Mouse (Mus musculus): Measurements from ENCODE around the gene Ndufaf1. TPM values are rescaled to one million over a fixed set of nuclear protein-coding genes. Genes with fewer than 3 reads are reported as not detected.

Gene Ndufaf1
- 47.4 and 49.6 TPM in 2 replicates for polyA plus RNA-seq (2016; fragmentation: Nextera tagmentation; extraction: Ambion mirVana)

- H3K4me3 ChIP-seq: peak within 1 kb of the TSS; percentile 77
- peak within 1 kb of the TSS; percentile 91 for H3K9ac ChIP-seq
- no peaks in the 10 kb centered on the region for H3K27me3 ChIP-seq (replicated peaks)
- 1% methylated on average over 44 of the region's 44 CpGs for WGBS (ENCODE audit: insufficient replicate concordance)
- peaks cover 28% of the 10 kb centered on the region for H3K36me3 ChIP-seq
- H3K27ac ChIP-seq: peak within 1 kb of the TSS; percentile 76
- ATAC-seq: peak; percentile 89
- no peaks in the 10 kb centered on the region for H3K9me3 ChIP-seq (replicated peaks)
- H3K4me2 ChIP-seq: peak within 1 kb of the TSS; percentile 74
- peaks cover 16% of the 10 kb centered on the region for H3K4me1 ChIP-seq
Measured at GRCm38 (mm10) chr2:119662220-119663182, at the start of gene Ndufaf1. Gene Ndufaf1, minus strand, starts transcription at chr2:119662827.

DNA sequence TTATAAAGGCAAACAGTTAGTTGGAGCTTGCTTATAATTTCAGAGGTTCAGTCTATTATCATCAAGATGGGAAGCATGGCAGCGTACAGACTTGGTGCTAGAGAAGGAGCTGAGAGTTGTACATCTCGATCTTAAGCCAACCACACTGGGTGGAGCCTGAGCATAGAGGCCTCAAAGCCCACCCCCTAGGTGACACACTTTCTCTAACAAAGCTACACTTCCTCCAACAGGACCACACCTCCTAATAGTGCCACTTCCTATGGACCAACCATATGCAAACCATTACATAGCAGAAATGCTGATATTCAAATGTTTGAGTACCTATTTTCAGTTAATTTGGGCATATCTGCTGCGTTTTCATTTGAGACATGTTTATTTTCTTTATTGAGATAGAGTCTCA, 47.4 kb upstream of the Ndufaf1 start:
- ATAC-seq: no peak
- H3K27me3 ChIP-seq (replicated peaks): no peaks in the 10 kb centered on the region
- no peak overlapping the region for H3K4me3 ChIP-seq
- H3K36me3 ChIP-seq: peaks cover 75% of the 10 kb centered on the region
- no peaks in the 10 kb centered on the region for H3K9me3 ChIP-seq (replicated peaks)
- no peak overlapping the region for H3K27ac ChIP-seq
- H3K9ac ChIP-seq: no peak overlapping the region
- no peak overlapping the region for H3K4me2 ChIP-seq
- H3K4me1 ChIP-seq: peaks cover 5% of the 10 kb centered on the region; the same call in 1 of the 2 replicates
- WGBS (ENCODE audit: insufficient replicate concordance): 71% methylated on average over 3 of the region's 3 CpGs

DNA sequence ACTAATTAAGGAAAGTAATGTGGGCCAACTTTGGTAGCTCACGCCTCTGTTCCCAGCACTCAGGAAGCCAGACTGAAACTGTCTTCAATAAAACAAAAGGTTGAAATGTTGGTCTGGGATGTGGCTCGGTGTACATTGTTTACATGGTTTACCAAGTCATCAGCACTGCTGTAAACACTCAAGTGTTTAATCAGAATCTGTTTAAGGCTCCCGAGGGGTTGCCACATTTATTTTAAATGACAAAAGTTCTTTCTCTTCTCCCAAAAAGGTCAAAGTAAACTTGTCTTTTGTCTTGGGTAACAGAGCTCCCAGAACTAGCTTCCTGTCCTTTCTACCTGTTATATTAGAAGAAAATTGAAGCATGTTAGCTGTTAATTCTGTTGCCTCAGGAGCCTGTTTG, 45.0 kb upstream of the Ndufaf1 start:
- Histone ChIP-seq H3K36me3 (peaks cover 77% of the 10 kb centered on the region), H3K9ac (no peak overlapping the region), H3K27ac (no peak overlapping the region), H3K4me1 (no peaks in the 10 kb centered on the region), H3K9me3 (replicated peaks) (no peaks in the 10 kb centered on the region), H3K4me3 (no peak overlapping the region), H3K27me3 (replicated peaks) (no peaks in the 10 kb centered on the region), H3K4me2 (no peak overlapping the region)
- 87% methylated on average over 3 of the region's 3 CpGs for WGBS (ENCODE audit: insufficient replicate concordance)
- no peak for ATAC-seq

DNA sequence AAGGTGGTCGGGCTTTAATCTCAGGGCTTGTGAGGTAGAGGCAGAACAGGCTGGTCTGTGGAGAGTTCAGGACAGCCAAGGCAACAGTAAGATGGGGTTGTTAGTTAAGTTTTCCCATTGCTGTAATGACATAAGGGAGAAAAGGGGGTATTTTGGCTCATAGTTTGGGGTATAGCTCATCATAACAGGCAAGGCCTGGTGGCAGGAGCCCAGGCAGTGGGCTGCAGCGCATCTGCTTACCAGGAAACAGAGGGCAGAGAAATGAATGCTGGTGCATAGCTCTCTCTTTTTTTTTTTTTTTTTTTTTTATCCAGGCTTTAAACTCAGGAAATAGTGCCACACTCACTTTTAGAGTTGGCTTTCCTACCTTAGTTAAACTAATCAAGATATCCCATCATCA, 40.5 kb upstream of the Ndufaf1 start:
- Histone ChIP-seq H3K4me2 (no peak overlapping the region), H3K4me3 (no peak overlapping the region), H3K4me1 (no peaks in the 10 kb centered on the region), H3K27ac (no peak overlapping the region), H3K27me3 (replicated peaks) (no peaks in the 10 kb centered on the region), H3K9me3 (replicated peaks) (no peaks in the 10 kb centered on the region), H3K36me3 (peaks cover 71% of the 10 kb centered on the region), H3K9ac (no peak overlapping the region)
- ATAC-seq: no peak
- WGBS (ENCODE audit: insufficient replicate concordance): 80% methylated on average over 2 of the region's 2 CpGs

DNA sequence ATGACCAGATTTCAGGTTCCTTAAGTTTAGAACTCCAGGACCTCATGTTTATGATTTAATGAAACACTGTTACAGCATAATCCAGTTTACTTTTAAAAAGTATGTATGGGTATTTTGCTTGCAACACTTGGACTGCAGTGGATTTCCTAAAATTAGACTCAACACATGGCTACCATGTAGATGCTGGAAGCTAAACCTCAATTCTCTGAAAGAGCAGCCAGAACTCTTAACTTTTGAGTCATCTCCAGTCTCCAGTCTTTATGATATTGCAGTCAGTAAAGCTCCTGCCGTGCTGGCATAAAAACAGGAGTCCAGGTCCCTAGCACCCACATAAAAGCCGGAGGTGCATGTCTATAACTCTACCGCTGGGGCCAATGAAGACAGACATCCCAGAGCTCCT, 37.3 kb upstream of the Ndufaf1 start:
- H3K4me1 ChIP-seq: no peaks in the 10 kb centered on the region
- 87% methylated on average over 3 of the region's 3 CpGs for WGBS (ENCODE audit: insufficient replicate concordance)
- H3K27ac ChIP-seq: no peak overlapping the region
- ATAC-seq: no peak
- H3K9ac ChIP-seq: no peak overlapping the region
- H3K27me3 ChIP-seq (replicated peaks): no peaks in the 10 kb centered on the region
- peaks cover 45% of the 10 kb centered on the region for H3K36me3 ChIP-seq
- H3K4me3 ChIP-seq: no peak overlapping the region
- H3K4me2 ChIP-seq: no peak overlapping the region
- no peaks in the 10 kb centered on the region for H3K9me3 ChIP-seq (replicated peaks)

DNA sequence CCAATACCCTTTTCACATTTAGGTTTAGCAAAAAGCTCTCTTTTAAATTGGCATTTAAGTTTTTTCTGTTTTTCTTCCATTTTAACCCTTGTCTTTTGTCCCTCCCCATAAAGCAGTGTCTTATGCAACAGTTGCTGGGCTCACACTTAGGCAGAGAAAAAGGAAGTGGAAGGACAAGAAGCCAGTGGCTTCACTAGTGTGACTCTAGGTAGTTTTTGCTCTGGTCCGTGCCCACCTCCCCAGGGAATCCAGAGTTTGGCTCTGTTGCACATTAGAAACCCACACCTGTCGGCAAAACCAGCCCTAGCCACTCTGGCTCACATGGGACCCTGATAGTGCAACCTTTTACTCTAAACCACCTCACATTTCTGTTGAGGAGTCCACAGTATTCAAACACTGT, 35.8 kb upstream of the Ndufaf1 start:
- ATAC-seq: no peak
- no peak overlapping the region for H3K4me3 ChIP-seq
- H3K36me3 ChIP-seq: peaks cover 45% of the 10 kb centered on the region
- H3K9ac ChIP-seq: no peak overlapping the region
- no peaks in the 10 kb centered on the region for H3K27me3 ChIP-seq (replicated peaks)
- H3K9me3 ChIP-seq (replicated peaks): no peaks in the 10 kb centered on the region
- no peak overlapping the region for H3K27ac ChIP-seq
- 65% methylated on average over 2 of the region's 2 CpGs for WGBS (ENCODE audit: insufficient replicate concordance)
- H3K4me2 ChIP-seq: no peak overlapping the region
- H3K4me1 ChIP-seq: no peaks in the 10 kb centered on the region

DNA sequence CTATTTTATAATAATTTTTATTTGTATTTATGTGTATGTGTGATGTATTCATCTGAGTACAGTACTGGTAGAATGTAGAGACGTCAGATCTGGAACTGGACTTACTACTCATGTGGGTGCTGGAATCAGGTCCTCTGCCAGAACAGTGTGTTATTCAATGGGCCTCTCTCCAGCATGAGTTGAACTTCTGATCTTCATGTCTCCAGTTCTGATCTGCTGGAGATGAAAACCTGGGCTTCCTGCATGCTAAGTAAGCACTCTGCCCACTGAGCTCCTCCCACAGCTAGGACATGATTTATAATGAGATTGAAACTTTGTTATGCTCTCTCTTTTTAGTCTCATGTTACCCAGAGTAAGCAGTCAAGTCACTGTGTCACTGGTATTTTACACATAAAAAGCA, 33.5 kb upstream of the Ndufaf1 start:
- 77% methylated on average over 1 of the region's 1 CpGs for WGBS (ENCODE audit: insufficient replicate concordance)

DNA sequence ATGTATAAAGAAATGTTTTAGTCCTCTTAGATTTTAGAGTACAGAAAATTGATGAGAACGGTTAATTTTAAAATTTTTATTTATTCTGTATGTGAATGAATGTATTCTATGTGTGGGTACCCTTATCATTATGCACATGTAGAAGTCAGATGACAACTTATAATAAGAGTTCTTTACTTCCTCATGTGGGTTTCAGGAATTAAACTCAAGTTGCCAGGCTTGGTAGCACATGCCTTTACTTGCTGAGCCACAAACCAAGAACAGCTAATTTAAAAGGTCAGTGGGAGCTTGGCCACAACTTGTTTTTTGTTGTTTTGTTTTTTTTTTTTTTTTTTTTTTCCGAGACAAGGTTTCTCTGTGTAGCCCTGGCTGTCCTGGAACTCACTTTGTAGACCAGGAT, 32.2 kb upstream of the Ndufaf1 start:
- Histone ChIP-seq H3K4me2 (no peak overlapping the region), H3K27me3 (replicated peaks) (no peaks in the 10 kb centered on the region), H3K9ac (no peak overlapping the region), H3K27ac (no peak overlapping the region), H3K4me3 (no peak overlapping the region), H3K36me3 (peaks cover 28% of the 10 kb centered on the region), H3K4me1 (no peaks in the 10 kb centered on the region), H3K9me3 (replicated peaks) (no peaks in the 10 kb centered on the region)
- 84% methylated on average over 1 of the region's 2 CpGs for WGBS (ENCODE audit: insufficient replicate concordance)
- ATAC-seq: no peak

More for the DNA sequence above, 33.5 kb upstream of the Ndufaf1 start:
- Histone ChIP-seq H3K27me3 (replicated peaks) (no peaks in the 10 kb centered on the region), H3K4me1 (no peaks in the 10 kb centered on the region), H3K4me3 (no peak overlapping the region), H3K27ac (no peak overlapping the region), H3K4me2 (no peak overlapping the region), H3K9me3 (replicated peaks) (no peaks in the 10 kb centered on the region), H3K36me3 (peaks cover 40% of the 10 kb centered on the region), H3K9ac (no peak overlapping the region)
- ATAC-seq: no peak

- Histone ChIP-seq H3K9me3 (replicated peaks) (no peaks in the 10 kb centered on the region), H3K36me3 (peaks cover 36% of the 10 kb centered on the region), H3K4me2 (no peak overlapping the region), H3K9ac (no peak overlapping the region), H3K4me3 (no peak overlapping the region), H3K27me3 (replicated peaks) (no peaks in the 10 kb centered on the region), H3K4me1 (no peaks in the 10 kb centered on the region), H3K27ac (no peak overlapping the region)
- no peak for ATAC-seq
- WGBS (ENCODE audit: insufficient replicate concordance): 79% methylated on average over 9 of the region's 9 CpGs
Measured at GRCm38 (mm10) chr2:119692003-119692701, 29.5 kb upstream of the Ndufaf1 start.

DNA sequence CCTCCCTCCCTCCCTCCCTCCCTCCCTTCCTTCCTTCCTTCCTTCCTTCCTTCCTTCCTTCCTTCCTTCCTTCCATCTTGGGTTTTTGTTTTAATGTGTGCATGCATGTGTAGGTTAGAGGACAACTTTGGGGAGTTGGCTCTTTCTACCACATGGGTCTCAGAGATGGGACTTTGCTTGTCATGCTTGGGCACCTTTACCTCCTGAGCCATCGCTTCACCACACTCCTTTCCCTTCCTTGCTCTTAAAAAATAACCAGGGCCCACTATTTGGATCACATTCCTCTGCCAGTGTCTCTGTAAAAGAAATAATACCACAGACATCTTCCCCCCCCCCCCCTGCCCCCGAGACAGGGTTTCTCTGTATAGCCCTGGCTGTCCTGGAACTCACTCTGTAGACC, 21.1 kb upstream of the Ndufaf1 start:
- no peak overlapping the region for H3K4me2 ChIP-seq
- 85% methylated on average over 2 of the region's 2 CpGs for WGBS (ENCODE audit: insufficient replicate concordance)
- H3K36me3 ChIP-seq: peaks cover 45% of the 10 kb centered on the region
- no peak for ATAC-seq
- H3K4me1 ChIP-seq: 0 out of 2 replicates have a peak, but pooled peaks cover 8% of the 10 kb centered on the region
- H3K27ac ChIP-seq: no peak overlapping the region
- no peak overlapping the region for H3K4me3 ChIP-seq
- no peak overlapping the region for H3K9ac ChIP-seq
- no peaks in the 10 kb centered on the region for H3K9me3 ChIP-seq (replicated peaks)
- no peaks in the 10 kb centered on the region for H3K27me3 ChIP-seq (replicated peaks)

DNA sequence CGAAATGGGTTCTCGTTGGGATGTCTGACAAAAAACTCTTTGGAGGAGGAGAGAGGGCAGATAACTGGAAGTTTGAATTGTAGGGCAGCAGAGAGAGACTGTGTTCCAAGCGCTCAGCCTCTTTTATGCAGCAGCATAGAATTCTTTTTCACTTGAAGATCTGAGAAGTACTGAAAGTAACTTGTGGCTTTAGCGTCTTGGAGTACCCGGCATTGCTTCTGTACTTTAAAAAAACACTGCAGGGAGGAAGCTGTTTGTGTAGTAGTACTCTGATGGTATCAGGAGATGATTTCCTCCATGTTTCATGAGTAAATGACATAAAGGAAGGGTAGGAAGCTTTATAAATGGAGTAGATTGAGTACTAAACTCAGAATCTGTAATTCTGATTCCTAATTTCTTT, 13.2 kb upstream of the Ndufaf1 start:
- H3K9me3 ChIP-seq (replicated peaks): no peaks in the 10 kb centered on the region
- ATAC-seq: no peak
- H3K4me3 ChIP-seq: peak overlapping the region; percentile 97
- H3K36me3 ChIP-seq: peaks cover 17% of the 10 kb centered on the region
- H3K9ac ChIP-seq: peak overlapping the region; percentile 96
- H3K4me1 ChIP-seq: peaks cover 28% of the 10 kb centered on the region
- H3K27ac ChIP-seq: peak overlapping the region; percentile 91
- peak overlapping the region; percentile 92 for H3K4me2 ChIP-seq
- 2% methylated on average over 5 of the region's 5 CpGs for WGBS (ENCODE audit: insufficient replicate concordance)
- 0 out of 2 replicates have a peak, but pooled peaks cover 1% of the 10 kb centered on the region for H3K27me3 ChIP-seq (replicated peaks)

GRCm38 (mm10) chr2:119675215-119675784, 12.7 kb upstream of the Ndufaf1 start:
- H3K9ac ChIP-seq: peak overlapping the region; percentile 96
- peaks cover 28% of the 10 kb centered on the region for H3K4me1 ChIP-seq
- under 1% methylated on average over 39 of the region's 39 CpGs for WGBS (ENCODE audit: insufficient replicate concordance)
- peak overlapping the region; percentile 92 for H3K4me2 ChIP-seq
- peak overlapping the region; percentile 91 for H3K27ac ChIP-seq
- H3K9me3 ChIP-seq (replicated peaks): no peaks in the 10 kb centered on the region
- 0 out of 2 replicates have a peak, but pooled peaks cover 7% of the 10 kb centered on the region for H3K27me3 ChIP-seq (replicated peaks)
- H3K4me3 ChIP-seq: peak overlapping the region; percentile 97
- ATAC-seq: peak; percentile 79
- H3K36me3 ChIP-seq: peaks cover 12% of the 10 kb centered on the region

Measured in liver, embryonic 12.5 days (tissue).